Mouse (Mus musculus): ENCODE data around the gene Caln1.
A peak's percentile ranks its signal among the peaks of the same experiment; 100 is the strongest.
"Not testable (repeated sequence)": the region's sequence is repeated elsewhere in the genome, so short reads cannot be mapped to it uniquely, and the experiment has no call there.

The Caln1 gene

GRCm38 (mm10) chr5:130563146-130563545 is 193.9 kb downstream of the Caln1 start:
- no peak for DNase-seq

GRCm38 (mm10) chr5:130566002-130566401 is 196.7 kb downstream of the Caln1 start:
- DNase-seq: no peak

DNA sequence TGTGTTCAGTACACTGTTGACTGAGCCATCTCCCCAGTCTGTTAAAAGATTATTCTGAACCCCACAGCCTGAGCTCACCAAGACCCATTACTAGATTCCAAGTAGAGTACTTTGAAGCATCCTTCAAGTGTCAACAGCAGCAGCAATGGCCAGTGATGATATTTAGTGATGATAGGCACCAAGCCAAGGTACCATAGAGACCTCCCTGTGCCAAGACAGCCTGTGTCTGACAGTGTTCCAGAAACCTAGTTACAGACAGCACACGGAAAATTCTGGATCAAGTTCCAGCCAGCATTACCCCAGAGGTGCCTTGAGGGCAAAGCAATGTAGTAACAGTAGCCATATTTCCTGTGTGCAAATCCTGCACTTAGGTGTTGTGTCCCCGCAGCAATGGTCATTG is 208.3 kb downstream of the Caln1 start:
- DNase-seq: no peak

GRCm38 (mm10) chr5:130584042-130584441 is 214.8 kb downstream of the Caln1 start:
- no peak for DNase-seq

DNA sequence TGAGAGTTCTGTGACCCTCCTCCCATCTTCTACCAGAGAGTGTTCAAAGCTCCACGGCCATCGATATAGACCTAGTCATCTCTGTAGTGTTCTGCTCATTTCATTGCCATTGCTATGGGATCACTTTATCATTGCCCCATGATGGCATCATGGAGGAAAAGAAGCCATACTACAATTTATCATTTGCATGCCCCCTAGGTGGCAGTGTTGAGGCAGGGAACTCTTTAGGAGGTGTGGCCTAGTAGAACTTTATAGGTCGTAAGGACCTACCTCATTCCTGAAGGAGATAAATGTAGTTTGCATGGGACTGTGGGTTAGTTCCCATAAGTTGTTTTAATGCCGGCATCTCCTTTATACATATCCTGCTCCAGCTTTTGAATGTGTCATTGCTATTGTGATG is 217.0 kb downstream of the Caln1 start:
- DNase-seq: no peak

DNA sequence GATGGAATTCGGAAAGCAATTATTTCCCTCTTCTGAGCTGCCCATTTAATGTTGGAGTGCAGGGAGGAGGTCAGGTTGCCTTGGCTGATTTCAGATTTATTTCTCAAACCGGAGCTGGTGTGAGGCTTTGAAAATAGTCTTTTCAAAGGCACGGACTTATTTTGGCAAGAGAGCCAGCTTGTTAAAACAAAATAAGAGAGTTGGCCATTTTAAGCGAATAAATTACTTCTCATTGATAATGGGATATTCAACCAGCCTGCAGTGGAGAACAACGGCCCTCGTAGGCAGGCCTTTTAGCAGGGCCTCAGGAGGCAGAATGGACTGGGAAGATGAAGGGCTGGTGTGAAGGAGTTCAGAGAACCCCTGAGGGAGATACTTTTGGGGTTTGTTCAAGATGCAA is 227.3 kb downstream of the Caln1 start:
- DNase-seq: no peak

- DNase-seq: no peak
These were observed 244.4 kb downstream of the Caln1 start for GRCm38 (mm10) chr5:130613657-130614056.

DNA sequence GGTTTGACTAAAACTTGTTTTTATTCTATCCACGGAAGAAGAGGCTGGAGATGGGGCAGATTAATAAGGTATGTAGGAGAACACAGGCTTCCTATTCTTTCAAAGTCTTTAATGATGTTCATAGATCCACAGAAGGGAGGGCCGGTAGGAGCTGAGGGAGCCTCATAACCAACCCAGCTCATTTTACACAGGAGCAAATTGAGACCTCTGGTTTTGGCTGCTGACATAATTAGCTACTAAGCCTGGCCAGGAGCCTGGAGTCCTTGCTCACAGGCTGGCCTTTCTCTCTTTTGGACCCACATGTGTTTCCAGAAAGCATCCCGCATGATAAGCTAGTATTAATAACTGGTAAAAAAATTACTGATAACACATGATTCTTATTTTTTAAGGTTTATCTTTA is 245.0 kb downstream of the Caln1 start:
- peak; percentile 63 to 65 for DNase-seq

GRCm38 (mm10) chr5:130620060-130620459 is 250.8 kb downstream of the Caln1 start:
- DNase-seq: no peak

DNA sequence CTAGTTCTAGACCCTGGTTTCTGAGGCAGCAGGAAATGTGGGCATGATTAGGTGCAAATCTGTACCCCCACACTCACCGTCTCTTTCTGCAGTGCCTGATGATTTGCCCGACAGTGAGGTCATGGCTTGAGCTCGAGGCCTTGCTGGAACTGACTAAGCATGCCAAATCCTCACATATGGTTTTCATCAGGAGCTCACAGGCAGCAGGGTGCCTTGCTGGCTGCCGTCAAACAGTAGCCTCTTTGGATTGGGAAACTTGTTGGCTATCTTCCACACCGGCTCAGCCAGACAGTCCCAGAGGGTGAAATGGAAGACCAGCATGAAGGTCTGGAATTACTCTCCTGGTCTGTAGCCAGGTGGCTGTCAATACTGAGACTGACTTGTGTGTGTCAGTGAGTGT is 254.0 kb downstream of the Caln1 start:
- peak; percentile 81 to 85 for DNase-seq

- DNase-seq: no peak
These were observed 258.5 kb downstream of the Caln1 start for GRCm38 (mm10) chr5:130627800-130628199.

DNA sequence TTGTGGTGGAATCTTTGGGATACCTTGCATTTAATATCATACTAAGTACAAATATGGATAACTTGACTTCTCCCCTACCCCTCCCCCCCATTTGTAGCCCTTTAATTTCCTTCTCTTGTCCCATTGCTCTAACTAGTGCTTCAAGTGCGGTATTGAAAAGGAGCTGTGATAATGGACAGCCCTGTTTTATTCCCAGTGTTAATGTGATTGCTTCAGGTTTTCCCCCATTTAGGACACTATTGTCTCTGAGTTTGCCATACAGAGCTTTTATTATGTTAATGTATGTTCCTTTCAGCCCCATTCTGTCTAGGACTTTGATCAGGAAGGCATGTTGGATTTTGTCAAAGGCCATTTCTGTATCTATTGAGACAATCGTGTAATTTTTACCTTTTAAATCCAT is 266.1 kb downstream of the Caln1 start:
- DNase-seq: no peak

- no peak for DNase-seq
These were observed 272.6 kb downstream of the Caln1 start for GRCm38 (mm10) chr5:130641881-130642280.

GRCm38 (mm10) chr5:130646126-130646525 is 276.9 kb downstream of the Caln1 start:
- DNase-seq: not testable (repeated sequence)

DNA sequence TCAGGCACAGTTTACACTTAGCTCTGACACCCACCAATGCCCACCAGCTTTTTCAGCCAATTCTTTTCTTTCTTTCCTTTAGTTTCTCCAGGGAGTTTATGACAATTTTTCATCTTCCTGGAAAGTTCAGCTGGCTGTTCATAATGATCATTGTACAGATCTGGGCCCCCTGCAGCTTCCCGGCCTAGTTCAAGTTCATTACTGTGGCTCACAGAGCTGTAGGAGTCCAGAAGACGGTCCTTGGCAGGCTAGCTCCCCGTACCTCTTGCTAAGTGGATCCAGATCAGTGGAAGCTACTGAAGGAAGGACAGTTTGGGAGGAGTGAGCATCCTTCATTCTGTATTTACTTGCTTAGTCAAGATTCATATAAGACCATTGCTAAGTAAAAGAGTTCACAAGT is 288.9 kb downstream of the Caln1 start:
- peak; percentile 42 to 46 for DNase-seq

- DNase-seq: no peak
These were observed 296.8 kb downstream of the Caln1 start for GRCm38 (mm10) chr5:130666091-130666490.

DNA sequence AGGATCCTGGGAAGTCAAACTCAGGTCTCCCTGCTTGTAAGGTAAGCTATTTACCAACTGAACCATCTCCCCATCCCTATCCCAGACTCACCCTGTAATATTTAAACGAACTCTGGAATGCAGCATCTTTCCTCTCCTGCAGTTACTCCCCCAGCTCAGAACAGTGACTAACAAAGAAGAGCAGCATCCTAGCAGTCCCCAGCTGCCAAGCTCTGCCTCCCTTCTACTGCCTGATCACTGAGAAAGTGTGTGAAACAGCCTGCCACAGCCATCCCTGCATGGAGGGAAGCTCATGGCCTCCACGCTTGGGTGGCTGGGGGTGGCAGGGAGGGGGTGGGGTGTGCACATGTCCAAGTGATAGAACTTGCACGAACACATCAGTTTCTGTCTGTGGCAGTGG is 303.3 kb downstream of the Caln1 start:
- no peak for DNase-seq

GRCm38 (mm10) chr5:130673092-130673491 is 303.8 kb downstream of the Caln1 start:
- DNase-seq: peak; percentile 40 to 50

GRCm38 (mm10) chr5:130677895-130678294 is 308.6 kb downstream of the Caln1 start:
- DNase-seq: no peak

GRCm38 (mm10) chr5:130685911-130686658 is 316.8 kb downstream of the Caln1 start:
- DNase-seq: peak; percentile 65 to 74

- DNase-seq: no peak
These were observed 319.3 kb downstream of the Caln1 start for GRCm38 (mm10) chr5:130688385-130689138.

DNA sequence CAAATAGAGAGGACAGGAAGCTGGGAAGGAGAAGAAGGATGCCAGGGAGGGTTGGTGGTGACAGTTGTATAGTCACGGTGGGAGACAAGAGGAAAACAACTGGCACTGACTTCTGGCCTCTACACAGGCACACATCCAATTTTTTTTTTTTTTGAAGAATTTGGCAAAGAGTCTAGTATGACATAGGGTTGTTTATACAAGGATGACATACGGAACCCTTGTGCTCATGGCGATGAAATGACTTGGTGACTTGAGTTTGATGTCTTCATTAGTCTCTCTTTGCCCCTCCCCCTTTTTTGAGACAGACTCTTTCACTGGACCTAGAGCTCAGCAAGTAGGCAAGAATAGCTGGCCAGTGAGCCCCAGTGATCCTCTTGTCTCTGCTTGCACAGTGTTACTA is 322.1 kb downstream of the Caln1 start:
- no peak for DNase-seq

DNA sequence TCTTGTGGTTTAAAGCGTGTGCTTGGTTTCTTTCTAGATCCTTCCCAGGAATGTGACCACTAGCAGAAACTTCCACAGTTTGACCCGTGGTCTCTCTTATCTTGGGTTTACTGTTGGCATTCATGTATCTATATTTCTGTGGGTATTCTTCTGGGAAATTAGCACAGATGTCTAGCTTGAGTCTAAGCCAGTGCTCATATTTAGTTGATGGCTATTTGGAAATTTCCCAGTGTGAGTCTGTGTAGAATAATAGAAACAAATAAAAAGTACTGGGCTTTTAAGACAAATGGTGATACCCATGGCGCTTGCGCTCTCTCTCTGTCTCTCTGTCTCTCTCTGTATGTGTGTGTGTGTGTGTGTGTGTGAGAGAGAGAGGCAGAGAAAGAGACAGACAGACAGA is 330.2 kb downstream of the Caln1 start:
- no peak for DNase-seq

GRCm38 (mm10) chr5:130701777-130702176 is 332.5 kb downstream of the Caln1 start:
- DNase-seq: peak; percentile 89 to 91
